Mouse (Mus musculus) hindlimb bud, embryonic 11.5 days (tissue): ENCODE measurements around the gene Prss8.

ENCODE experiments used
- DNase-seq: peaks from one replicate; pipeline ENCODE4 v3.0.0-alpha.2; 2012; ENCODE audit warnings: low read depth, low spot score; ENCODE audit errors: extremely low spot score

Gene Prss8

DNA sequence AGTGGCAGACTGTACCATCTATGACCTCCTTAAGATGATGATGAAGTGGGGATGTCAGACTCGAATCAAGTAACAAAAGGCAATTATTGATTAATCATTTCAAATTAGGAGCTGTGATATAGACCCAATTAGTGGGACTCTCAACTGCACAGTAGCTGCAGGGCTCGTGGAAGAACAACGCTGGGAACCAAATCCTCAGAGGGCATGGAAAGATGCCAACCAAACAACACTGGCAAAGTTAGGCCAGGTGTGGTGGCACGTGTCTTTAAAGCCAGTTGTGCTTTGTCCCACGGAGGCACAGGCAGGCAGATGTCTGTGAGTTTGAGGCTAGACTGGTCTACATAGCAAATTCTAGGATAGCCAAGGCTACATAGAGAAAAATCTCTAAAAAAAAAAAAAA, 732 bp upstream of the Prss8 start:
- DNase-seq: no peak

DNA sequence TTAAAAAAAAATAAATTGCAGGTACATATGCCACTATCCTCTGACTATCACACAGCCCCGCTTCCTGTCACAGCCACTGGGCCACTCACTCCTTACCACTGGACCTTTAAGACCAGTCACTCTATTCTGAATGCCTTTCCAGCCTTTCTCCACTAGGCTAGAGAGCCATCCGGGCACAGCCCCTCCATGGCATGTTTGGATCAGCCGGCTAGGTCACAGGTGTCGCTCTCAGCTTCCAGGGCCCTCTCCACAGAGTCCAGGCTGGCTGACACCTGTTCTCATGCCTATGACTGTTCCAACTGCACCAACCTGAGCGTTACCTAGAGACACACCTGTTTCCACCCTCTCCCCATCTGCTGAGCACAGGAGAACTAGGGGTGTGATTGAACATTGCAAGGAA, 1.3 kb downstream of the Prss8 start:
- DNase-seq: no peak

DNA sequence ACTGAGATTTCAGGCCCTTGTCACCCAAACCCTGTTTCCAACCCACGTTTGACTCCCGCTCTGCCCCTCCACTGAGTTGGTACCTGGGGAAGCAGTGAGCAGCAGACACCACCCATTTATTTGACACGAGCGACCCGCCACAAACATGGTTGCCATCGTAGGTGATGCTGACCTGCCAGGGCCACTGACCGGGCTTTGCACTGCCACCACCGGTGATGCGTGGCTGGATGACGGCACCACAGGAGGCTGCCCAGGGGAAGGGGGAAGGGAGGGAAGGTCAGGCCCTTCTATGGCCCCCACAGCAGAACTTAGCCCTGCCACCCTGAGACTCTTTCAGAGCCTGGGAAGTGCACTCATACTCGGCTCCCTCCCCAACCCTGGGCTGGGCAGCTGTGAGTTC, 2.2 kb downstream of the Prss8 start:
- DNase-seq: no peak

DNA sequence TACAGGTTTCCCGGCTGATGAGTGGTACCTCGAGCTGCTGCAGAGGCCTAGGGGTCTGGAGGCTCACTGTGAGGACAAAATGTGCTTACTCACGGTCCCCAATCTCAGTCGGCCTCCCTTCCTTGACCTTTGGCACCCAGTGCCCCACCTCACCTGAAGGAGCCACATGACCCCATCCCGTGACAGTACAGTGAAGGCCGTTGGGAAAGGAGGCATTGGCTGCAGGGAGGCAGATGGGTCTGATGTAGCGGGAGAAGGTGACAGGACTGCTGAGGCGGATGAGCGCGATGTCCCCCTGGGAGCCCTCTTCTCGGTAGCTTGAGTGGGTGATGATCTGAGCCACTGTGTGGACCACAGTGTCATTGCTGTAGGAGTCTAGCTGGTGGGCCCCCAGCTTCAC, 3.1 kb downstream of the Prss8 start:
- no peak for DNase-seq

DNA sequence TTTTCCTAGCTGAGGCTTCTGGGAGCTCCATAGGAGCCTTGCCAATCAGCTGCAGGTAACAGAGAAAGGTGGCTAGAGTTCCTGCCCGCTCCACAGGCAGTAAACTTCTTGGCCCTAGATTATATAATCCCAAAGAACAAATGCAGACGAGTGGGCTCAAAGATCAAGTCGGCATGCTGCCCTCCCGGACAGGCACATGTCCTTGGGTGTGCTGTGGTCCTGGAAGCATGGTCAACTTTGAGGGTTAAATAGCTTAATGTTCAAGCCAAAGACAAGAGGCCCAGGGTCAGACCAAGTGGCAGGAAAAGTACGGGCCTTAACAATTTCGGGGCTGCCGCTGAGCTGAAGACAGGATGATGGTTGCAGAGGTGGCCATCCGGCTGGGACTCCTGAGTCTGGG, 3.8 kb downstream of the Prss8 start:
- DNase-seq: no peak

DNA sequence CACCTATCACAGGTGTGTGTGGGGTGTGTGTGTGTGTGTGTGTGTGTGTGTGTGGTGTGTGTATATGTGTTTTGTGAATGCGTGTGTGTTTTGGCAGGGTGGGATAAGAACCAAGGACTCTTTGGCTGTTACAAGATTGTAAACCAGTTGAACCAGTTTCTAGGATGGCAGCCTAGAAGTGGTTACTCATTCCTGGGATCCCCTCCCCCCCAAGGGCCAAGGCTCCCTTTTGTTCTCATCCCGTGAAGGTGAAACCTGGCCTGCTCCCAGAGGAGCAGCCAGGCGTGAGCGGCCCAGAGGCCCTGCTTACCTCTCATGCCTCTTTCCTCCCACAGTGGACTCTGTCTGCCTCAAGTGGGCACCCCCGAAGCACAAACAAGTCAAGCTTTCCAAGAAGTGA, 4.7 kb downstream of the Prss8 start:
- no peak for DNase-seq

DNA sequence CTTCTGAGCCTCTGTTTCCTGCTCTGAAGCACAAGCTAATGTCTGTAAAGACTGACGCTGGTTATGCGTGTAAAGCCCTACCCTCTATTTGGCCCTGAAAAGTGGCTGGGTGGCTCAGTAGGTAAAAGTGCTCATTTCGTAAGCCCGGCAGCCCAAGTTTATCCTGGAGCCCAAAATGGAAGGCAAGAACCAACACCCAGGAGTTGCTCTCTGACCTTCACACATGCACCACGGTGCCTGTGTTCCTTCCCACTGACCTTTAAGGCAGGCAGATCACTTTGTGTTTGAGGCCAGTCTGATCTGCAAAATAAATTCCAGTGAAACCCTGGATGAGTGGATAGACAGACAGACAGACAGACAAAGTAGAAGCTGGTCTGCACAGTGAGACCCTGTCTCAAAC, 6.2 kb downstream of the Prss8 start:
- DNase-seq: no peak

DNA sequence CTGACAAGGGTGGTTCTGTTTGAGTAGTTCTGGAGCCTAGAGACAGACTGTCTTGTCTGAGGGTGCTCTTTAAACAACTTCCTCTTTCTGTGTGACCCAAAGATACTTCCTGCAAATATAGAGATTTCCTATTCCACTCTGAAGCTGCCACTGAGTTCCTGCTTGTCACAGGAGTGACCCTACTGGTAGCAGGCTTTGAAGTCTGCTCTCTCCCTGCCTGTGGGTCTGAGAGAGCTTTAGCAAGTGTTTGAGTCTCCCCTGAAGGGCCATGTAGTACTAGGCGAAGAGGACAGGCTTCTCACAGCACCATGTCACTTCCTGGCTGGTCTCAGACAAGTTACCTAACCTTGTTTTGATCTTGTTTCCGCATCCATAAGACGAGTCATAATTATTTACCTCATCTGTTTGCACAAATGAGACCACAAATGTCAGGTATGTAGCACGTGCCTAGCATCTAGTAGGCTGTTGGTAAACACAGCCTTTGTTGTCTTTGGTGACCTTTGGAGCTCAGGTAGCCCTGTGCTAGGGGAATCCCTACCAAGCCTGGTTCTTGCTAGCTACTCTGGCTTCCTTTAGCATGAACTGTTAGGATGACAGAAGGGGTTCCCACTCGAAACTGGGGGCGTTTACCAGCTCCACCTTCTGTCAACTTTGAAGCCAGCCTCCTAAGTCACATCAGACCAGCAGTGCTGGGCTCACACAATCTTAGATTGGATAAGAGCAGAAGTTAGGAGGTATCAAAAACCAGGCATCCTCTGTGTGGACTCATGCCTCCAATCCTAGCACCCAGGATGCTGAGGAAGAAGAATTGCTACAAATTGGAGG, 7.2 kb downstream of the Prss8 start:
- no peak for DNase-seq

DNA sequence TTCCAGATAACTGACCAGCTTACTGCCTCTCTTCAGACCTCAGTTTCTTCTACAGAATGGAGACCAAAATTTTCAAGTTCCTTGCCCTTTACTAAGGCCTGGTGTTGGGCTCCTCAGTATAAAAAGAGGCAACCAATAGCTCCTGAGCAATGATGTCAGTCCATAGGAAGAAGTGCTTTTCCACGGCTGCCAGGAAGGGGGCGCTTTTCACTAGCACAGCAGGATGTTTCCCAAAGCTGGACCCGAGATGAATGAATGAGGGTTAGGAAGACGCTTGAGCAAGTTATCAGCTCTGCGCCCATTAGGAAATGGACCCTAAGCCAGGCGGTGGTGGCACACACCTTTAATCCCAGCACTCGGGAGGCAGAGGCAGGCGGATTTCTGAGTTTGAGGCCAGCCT, 8.4 kb downstream of the Prss8 start:
- DNase-seq: no peak

DNA sequence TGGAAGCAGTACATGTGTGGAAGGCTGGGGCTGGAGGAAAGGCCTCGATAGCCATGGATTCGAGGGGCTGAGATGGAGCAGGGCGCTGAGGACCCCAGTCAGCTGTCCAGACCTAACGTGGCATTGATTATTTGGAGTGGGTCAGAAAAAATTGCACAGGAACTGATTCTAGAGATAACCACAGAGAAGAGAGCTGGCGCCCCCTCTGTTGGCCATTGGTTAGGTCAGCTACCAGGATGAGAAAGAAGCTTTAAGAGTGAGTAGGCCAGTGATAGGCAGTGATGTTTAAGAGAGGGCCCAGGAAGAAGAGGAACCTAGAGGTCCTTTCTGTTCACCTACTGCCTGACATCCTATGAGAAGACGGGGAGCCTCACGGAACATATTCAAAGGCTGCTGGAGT, 10.6 kb downstream of the Prss8 start:
- DNase-seq: no peak

DNA sequence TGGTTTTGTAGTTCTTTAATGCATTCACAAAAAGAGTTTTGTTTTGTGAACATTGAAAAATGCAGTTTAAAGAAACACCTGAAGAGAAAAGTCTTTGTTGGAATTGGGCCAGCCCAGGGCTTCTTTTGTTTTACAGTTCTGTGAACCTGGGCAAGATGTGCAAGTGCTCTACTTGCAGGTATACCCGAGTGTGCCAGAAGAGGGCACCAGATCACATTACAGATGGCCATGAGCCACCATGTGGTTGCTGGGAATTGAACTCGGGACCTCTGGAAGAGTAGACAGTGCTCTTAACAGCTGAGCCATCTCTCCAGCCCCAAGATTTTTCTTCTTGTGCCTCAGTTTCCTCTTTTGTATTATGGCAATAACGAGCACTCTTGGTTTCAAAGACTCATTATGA, 11.7 kb downstream of the Prss8 start:
- no peak for DNase-seq

DNA sequence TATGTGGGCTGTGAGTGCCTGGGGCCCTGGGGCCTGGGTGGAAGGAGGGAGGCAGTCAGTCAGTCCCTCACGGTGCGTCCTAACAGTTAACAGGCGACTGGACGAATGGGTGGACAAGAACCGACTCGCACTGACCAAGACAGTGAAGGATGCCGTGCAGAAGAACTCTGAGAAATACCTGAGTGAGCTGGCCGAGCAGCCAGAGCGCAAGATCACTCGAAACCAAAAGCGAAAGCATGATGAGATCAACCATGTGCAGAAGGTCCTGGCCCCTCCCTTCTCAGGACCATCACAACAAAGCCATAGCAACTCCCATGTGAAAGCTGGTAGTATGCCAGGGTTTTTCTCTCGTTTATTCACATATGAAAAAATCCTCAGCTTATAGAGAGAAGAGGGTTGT, 14.6 kb downstream of the Prss8 start:
- DNase-seq: no peak

DNA sequence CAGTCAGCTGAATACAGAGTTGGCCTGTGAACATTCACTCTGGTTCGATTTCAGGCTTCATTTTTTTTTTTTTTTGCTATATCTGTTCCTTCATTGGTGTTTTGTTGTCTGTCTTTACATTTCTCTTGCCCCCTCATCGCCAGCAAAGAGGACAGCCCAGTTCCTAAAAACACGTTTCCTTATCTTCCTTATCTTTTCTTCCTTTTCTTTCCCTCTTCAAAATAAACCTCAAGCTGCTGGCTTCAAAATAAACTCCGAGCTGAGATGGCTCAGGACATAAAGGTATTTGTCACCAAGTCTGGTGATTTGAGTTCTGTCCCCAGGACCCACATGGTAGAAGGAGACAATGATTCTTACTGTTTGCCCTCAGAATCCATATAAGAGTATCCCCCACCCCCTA, 17.0 kb downstream of the Prss8 start:
- DNase-seq: no peak

DNA sequence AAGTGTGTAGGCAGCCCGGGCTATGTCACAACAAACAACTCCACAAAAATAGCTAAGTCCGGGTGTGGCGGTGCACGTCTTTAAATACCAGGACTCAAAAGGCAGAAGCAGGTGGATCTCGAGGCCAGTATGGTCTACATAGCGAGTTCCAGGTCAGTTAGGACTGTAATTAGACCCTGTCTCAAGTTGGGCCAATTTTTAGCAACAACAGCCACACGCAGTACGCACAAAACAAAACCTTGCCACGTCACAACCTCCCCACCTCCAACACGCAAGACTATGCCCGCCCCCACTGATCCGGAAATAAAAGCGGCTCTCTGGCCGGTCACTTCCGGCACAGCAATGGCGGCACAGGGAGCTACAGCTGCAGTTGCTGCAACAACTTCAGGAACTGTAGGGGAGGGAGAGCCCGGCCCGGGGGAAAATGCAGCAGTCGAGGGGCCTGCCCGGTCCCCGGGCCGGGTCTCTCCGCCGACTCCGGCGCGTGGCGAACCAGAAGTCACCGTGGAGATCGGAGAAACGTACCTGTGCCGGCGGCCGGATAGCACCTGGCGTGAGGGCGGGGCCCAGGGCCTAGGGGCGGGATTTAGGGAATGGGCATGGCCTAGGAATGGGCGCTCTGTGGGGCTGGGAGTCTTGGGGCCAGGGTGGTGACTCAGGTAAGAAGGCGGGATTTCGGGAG, 17.6 kb downstream of the Prss8 start, which contains the start of gene Kat8:
Kat8 (plus strand) TSS at position 327 of the 682 bp plus-strand sequence.
- DNase-seq: no peak

DNA sequence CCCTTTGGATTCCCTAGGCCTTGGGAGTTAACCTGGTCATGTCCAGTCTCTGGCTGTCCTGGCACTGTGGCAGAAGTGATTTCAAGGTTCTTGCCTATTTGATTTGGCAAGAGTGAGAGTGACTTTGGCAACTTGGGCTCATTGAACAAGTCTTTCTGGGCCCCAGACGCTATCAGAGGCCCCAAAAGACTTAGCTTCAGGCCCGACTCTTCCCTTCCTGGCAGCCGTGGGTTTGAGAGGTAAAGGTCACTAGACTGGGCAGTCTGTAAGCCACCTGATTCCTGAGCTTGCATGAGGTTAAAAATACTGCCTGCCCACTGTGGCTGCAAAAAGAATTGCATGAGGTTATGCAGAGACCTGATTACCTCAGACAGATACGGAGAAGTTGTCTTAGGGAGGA, 21.2 kb downstream of the Prss8 start:
- no peak for DNase-seq

DNA sequence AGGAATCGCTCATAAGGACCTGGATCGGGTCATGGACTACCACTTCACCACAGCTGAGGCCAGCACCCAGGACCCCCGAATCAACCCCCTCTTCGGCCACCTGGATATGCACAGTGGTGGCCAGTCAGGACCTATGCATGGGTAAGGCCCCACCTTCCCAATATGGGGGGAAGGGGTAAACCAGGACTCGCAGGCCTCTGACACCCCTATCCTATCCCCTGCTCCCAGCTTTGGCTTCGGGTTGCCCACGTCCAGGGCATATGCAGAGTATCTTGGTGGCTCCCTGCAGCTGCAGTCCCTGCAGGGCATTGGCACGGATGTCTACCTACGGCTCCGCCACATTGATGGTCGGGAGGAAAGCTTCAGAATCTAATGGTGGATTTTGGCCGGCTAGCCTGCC, 22.0 kb downstream of the Prss8 start:
- no peak for DNase-seq

DNA sequence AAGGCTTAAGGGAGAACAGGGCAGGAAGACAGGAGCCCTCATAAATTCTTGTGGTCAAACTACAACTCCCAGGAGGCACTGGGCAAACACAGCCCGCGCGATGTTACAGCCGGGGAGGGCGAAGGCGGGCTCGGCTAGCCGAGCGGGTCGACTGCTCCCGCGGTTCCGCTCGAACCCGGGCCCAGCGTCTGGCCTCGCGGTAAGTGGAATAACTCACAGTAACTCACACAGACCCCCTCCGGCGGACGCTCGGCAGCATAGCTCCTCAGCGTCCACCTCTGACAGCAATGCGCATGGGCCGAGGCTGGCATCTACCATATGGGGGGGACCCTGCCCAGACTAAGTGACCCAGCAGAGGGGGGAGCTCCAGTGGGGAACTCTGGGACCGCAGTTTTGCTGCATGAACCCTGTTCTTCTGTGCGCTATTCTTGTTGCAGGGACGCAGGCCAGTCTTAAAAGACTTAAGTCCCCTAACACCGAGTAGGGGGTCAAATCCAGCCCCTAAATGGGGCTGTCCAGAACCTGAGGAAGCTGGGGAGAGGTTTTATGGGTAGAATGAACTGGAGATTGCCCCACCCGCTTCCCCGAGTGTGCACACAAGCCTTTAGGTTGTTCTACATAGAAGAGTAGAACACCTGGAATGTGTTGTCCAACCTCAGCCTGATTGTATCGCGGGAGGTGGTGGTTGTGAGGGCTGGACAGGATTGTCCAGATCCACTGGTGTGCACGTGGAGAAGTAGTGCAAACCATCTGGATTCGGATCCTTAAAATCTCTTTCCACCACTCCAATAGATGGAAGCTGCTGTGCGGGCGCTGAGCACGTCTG, 25.7 kb downstream of the Prss8 start, which contains the start of gene Bckdk:
Bckdk (plus strand) TSS at position 112 of the 826 bp plus-strand sequence.
- DNase-seq: peak; percentile 53

DNA sequence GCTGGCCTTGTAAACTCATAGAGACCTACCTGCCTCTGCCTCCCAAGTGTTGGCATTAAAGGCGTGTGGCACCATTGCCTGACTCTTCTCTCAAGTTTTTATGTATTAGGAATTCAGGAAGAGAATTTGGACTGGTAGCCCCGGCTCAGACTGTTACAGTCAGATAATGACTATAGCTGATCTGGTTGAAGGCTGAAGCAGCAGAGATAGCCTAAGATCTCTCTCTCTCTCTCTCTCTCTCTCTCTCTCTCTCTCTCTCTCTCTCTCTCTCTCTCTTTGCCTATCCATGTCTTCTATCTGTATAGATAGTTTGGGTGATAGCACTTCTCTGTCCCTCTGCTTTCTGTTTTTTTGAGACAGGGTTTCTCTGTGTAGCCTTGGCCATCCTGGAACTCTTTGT, 28.1 kb downstream of the Prss8 start:
- no peak for DNase-seq

DNA sequence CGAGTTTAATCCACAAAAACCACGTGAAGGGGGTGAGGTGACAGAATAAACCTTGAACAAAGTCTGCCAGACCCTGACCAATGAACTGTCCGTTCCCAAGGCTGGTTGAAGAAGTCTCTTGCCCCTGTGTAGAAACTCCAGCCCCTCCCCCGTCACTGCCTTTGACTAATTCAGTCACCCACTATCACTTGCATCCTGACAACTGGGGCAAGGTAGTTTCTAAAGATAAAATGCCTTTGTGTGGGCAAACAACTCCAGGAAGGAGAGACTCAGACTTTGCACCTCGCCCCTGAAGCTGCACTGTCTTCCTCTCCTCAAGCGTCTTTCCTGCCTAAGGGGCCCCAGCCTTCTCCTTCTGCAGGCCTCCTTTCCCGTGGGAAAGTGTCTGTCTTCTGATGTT, 29.9 kb downstream of the Prss8 start:
- DNase-seq: no peak

DNA sequence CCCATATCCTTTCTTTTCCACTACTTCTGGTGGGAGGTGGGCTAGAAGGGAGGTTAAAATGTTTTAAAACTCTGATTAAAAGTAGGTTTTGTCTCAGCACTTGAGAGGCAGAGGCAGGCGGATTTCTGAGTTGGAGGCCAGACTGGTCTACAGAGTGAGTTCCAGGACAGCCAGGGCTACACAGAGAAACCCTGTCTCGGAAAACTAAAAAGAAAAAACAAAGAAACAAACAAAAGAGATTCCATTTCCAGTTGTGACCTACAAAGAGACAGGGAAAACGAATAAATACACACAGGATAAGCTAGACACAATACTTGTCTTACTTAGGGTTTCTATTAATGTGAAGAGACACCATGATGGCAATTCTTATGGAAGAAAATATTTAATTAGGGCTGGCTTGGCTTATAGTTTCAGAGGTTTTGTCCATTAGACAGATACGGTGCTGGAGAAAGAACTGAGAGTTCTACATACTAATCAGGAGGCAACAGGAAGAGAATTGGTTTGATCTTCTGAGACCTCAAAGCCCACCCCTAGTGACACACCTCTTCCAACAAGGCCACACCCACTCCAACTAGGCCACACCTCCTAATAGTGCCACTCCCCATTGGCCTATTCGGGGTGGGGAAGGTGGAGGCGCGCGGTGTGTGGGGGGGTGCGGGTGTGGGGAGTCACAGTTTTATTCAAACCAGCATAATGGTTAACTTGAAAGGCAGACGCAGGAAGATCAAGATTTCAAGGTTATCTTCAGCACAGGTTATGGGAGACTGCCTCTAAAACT, 31.5 kb downstream of the Prss8 start:
- no peak for DNase-seq

DNA sequence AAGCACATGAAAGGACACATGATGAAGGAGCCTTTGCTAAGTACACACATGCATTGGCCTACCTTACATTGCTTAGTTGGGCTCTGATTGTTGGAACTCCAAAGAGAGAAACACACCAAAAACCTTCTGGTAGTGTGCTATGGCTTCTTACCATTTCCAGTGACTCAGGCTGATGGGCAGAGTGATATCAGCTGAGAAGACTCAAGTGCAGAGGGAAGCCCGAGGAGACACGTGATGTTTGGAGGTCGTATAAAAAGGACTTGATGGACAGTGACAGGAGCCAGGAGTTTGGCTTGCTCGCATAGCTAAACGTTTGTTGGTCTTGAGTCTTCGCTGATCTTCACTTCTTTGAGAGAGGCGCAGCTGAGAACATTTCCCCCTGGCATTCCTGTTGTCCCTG, 32.4 kb downstream of the Prss8 start:
- DNase-seq: no peak
